Mouse (Mus musculus): Measurements from ENCODE around the gene Rnf166.

- TF ChIP-seq TAL1 (IDR thresholded peaks at IDR 0.05; ENCODE audit: low read length), result no peak
- TF ChIP-seq GATA1 (IDR thresholded peaks at IDR 0.05; ENCODE audit: low read length), result no peak
Measured at GRCm38 (mm10) chr8:122439336-122439735, 36.5 kb downstream of the Rnf166 start.

Measured in erythroblast, embryonic 14.5 days (primary cell).